Mouse (Mus musculus) bone marrow macrophage, adult 2 months (primary cell): ENCODE measurements around the gene Lamb3.

Experiments used
- CTCF ChIP-seq: IDR thresholded peaks from 2 replicates; pipeline ENCODE4 v1.5.1; 2012; ENCODE audit warnings: low read depth, mild to moderate bottlenecking, low read length, moderate library complexity
- POLR2A ChIP-seq: IDR thresholded peaks from 2 replicates; pipeline ENCODE4 v1.6.1; 2012; ENCODE audit warnings: mild to moderate bottlenecking, low read depth, low read length, borderline replicate concordance

- peak; percentile 99 for TF ChIP-seq CTCF
- no peak for TF ChIP-seq POLR2A
These were observed 175.5 kb downstream of the Lamb3 start for GRCm38 (mm10) chr1:193382841-193383462.
